Mouse (Mus musculus) erythroblast, adult 5-6 weeks (primary cell): ENCODE results near the gene Golga3. TPM values are rescaled to one million over a fixed set of nuclear protein-coding genes. Genes with fewer than 3 reads are reported as not detected.

Experiments
- ATAC-seq: replicated peaks from 2 replicates; pipeline ENCODE4 v1.8.0; 2016; ENCODE audit warnings: moderate number of reproducible peaks, mild to moderate bottlenecking, moderate TSS enrichment, inconsistent platforms; ENCODE audit not compliant: poor library complexity, low FRiP score, severe bottlenecking
- total RNA-seq, 2 experiments: library from RNA; stranded (forward) in 1 of 2; stranded (reverse) in 1 of 2; fragments of 150-400 nt in 1 of 2; fragments of 200-764, 138-1000 nt in 1 of 2; gene quantifications; 2 replicates each; pipeline versions ENCODE4 v1.2.3 to v1.2.4; 2015 to 2017; ENCODE audit warnings: low replicate concordance in 2 of 2

Golga3 gene
- total RNA-seq (2015; ENCODE audit: low replicate concordance): 5.6 and 11.1 TPM in 2 replicates
- total RNA-seq (2017; ENCODE audit: low replicate concordance): 18.4 and 19.8 TPM in 2 replicates

DNA sequence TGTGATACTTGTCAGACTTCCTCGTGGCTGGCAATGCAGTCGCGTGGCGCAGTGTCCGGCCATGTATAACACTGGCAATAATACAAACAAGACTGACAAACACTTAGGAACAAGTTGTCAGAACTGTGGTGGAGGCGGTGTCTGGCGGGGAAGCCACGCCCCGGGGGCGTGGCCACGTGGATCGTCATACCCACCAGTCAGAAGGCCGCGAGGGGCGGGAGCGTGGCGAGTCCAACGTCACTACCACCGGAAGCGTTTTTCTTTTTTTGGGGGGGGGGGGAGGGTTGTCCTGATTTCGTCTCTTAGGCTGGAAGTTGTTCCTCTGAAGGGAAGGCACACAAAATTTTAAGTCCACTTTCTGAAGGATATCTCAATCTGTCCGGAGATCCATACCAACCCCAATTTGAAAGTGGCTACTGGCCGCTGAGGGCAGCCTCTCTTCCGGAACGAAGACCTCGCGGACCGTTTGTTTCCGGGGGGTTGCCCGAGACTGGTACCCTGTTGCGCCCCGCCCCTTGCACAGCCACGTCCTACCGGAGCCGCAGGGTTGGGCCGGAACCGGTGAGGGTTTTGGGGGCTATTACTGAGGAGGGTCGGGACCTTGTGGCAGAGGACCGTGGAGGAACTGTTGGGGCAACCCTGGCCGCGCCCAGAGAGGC, at the start of gene Golga3:
Gene Golga3 (plus strand): TSS at position 340 of the 659 bp plus-strand sequence.
- peak; percentile 91 for ATAC-seq

DNA sequence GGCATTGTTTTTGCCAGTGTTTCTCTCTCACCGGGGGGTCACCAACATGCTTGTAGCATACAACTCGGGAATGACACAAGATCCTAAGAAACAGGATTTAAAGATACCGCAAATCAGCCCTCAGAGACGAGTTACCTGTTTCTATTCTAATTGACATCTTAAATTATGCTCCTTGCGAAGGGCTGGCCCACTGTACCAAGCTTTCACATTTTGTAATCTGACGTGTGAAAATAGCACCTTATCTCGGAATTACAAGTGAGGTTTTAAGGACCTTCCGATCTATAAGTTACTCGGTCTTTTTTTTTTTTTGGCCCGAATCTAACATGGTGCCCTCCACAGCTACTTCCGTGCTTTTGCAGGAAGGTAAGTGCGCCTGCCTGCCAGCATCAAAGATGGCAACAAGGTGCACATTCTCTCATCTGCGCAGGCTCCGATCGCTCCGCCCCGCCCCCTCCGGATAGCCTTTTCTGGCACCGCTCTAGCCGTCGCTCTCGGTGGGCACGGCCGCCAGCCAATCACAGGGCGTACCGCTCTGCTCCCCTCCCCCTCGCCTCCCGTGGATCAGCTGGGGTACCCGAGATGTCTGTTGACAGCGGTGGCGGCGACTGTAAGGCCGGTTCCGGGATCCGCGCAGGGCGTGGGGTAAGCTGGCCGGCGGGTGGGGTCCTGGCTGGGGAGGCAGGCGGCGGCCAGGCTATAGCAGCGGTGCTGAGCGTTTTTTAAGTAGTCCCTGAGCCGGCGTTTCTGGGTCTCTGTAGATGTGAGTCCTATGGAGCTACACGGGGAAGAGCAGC, 41.0 kb upstream of the Golga3 start, which contains the start of gene Chfr:
Gene Chfr (plus strand): TSS at position 550 of the 794 bp plus-strand sequence.
- ATAC-seq: peak; percentile 99

DNA sequence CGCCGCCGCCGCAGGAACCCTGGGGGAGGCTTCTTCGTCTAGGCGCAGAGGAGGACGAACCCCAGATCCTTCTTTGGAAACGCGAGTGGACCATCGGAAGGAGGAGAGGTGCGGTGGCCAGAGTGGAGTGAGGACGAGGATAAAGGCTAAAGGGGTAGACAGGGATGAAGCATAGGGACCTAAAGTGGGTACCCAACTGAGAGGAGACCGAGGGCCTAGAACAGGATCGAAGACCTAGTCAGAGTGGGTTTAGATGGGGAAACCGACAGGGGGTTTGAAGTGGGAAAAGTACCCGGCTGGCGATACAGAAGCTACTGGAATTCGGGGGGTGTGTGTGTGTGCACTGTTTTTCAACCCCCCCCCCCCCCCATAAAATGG, 40.4 kb upstream of the Golga3 start:
- ATAC-seq: no peak; the same call in 1 of the 2 replicates

DNA sequence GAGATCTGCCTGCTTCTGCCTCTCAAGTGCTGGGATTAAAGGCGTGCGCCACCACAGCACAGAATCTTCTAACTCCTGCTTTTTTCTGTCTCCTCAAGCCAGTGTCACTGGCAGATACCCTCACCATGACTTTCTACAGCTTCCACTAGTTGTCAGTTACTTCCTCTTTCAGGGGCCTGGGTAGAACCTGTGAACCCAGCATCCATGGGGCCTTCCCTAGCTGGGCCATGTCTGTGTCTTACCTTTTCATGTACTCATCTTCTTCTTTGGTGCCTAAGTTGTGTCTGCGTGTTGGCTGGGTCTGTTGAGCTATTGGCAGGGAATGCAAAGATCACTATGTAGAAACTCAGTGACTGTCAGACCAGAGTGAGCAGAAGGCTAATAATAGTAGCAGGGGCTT, 38.7 kb upstream of the Golga3 start:
- ATAC-seq: no peak

DNA sequence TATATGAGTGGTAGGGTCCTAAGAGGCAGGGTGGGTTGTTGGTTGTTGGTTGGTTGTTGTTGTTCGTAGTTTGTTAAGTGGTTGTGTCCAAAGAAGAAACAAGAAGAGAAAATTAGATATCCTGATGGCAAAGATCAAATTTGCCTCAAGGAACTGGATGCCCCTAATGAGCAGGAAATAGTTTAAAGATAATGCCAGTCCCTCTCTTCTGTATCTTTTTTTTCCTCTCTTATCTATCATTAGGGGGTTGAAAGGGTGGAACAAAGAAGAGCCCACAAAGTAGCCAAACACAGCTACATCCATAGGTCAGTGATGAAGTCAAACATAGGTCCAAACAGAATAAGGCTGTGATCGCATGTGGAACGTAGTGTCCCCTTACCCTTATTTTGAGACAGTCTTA, 37.2 kb upstream of the Golga3 start:
- ATAC-seq: no peak

DNA sequence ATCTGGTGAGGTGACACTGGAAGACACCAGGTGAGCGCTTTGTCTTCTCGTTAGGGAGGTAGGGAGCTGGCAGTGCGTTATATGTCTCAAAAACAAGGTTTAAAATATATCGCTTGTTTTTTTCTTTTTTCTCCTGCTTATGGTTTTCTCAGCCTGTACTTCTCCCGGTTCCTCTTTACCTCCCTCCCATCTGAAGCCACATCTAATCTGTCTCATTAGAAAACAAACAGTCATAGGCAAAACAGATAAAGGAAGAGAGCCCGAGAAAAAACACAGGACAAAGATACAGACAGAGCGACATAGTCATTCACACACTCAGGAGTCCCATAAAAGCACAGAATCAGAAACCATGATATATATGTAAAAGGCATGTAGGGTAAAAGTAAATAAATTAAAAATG, 36.1 kb upstream of the Golga3 start:
- no peak for ATAC-seq

DNA sequence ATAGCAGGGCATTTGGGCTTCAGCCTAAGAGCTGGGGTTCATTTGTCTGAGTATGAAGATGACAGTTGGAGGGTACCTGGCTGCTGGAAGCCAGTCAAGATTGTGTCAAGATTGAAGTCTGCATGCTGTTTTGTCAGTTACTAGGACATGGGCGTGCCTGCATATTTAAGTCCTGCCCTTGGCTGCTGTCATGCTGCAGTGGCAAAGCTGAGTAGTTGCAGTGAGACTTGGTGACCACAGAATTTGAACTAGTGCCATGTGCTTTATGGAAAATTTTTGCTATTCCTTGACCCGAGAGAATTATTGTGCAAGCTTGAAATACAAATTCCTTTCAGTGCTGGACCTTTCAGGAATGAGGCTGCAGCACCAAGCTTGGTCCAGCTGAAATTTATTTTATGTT, 34.2 kb upstream of the Golga3 start:
- no peak for ATAC-seq

DNA sequence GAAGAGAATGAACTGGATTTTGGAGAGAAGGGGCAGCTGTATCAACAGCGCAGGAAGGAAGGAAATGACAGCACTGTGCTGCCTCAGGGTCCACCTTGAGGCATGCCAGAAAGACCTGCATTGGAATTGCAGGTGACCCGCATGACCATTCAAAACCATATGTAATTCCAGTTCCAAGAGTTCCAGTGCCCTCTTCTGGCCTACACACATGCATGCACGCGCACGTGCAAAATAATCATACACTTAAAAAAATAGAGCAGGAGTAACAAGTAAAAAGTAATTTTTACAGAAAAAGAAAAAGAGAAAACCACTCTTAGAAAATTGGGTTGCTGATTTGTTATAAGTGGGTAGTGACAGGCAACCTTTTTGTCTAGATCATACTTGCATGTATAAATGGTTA, 33.5 kb upstream of the Golga3 start:
- ATAC-seq: no peak

DNA sequence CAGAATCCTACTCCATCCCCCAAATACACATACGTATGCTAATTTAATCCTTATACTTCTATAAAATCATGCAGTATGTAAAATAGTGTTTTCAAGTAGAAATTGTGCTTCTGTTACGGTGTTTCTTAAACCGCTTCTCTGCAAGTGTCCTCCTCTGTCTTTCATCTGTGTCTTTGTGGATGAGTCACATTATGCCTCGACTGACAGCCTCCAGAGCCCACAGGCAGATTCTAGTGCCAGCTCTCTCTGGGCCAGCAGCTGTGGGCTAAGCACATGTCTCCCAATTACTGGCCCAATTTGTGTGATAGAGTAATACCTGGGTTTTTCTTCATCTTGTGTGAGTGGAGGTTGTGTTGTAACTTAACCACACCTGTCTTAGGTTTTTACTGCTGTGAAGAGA, 7.1 kb upstream of the Golga3 start:
- no peak for ATAC-seq

DNA sequence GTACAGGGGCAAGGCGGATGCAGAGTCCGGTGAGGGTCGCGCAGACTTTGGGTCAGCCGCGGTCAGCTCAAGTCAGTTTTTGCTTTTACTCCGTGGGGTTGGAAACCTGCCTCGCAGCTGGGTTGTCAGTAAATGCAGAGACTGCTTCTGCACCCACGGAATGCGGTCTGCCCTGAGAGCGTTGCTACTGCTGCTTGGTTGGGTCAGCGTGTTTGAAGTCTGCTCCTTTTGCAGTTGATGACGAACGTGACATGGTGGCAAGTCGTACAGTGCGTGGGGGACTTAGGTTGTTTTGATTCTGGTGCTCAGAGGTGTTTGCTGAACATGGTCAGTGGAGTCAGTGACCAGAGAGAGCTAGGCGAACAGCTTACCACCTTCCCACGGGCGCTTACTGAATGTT, 520 bp downstream of the Golga3 start:
- peak; percentile 37 for ATAC-seq

DNA sequence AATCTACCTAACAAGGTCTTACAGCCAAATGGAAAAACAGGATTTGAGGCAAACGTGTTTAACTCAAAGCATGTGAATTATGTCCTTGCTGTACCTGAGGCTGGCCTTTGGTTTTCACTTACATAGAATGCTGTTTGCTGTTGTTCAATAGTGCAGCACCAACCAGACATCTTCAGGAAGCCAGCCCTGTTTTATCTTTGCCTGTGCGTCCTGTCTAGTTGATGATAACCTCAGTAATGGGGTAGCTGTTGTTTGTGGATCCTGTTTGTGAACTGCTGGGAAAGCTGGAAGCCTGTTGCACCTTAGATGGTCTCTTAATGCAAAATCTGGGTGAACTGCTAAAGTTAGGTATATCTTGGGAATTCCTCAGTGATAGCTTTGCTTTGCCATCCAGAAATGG, 2.1 kb downstream of the Golga3 start:
- no peak for ATAC-seq

DNA sequence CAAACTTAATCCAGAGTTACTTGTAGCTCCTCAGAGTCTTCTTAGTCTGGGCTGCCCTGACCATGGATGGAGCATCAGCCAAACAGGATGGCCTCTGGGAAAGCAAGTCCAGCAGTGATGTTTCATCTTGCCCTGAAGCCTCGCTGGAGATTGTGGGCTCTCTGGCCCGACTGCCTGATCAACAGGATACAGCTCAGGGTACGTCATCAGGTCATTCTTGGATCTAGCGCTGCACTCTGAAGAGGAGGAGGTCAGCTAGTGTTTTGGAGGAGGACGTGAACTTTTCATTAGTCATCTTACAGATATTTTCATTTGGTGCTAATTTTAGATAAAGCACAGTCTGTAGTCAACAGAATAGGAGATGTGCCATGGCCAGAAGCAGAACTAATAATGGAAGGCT, 5.2 kb downstream of the Golga3 start:
- ATAC-seq: no peak

DNA sequence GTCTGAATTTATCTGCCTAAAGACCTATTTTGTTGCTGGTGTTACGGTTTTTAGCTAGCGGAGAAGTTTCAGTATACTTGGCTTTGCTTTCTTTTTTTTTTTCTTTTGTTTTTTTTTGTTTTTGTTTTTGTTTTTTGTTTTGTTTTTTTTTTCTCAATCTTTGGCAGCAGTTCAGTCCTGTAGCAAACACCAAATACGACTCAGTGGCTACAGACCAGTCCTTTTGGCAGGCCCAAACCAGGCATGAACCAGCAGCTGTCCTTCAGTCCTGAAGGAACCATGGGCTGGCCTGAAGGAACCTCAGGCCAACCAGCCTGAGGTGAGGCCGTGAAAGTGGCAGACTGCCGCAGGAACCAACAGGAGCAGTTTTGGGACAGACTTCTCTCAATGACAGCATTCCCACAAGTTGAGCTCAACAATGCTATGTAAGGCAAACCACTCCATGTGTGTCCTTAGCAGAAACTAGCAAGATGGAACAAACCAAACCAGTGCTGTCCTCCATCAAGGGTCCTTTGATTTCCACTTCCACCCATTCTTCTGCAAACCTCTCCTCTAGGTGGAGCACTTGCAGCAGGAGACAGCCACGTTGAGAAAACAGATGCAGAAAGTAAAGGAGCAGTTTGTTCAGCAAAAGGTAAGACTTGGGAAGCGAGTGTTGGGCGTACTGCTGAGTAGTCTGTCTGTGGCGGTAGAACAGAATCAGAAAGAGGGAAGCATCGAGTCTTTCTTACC, 26.8 kb downstream of the Golga3 start:
- ATAC-seq: peak; percentile 58; the same call in 1 of the 2 replicates

DNA sequence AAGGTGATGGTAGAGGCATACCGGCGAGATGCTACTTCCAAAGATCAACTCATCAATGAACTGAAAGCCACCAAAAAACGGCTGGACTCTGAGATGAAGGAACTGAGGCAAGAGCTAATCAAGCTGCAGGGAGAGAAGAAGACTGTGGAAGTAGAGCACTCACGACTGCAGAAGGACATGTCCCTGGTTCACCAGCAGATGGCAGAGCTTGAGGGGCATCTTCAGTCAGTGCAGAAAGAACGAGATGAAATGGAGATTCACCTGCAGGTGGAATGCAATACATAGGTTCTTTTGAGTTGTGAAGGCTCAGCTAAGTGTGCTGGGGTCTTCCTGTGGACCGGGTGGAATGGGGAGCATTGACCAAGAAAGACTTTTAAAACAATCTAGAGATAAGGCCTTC, 28.3 kb downstream of the Golga3 start:
- no peak for ATAC-seq

DNA sequence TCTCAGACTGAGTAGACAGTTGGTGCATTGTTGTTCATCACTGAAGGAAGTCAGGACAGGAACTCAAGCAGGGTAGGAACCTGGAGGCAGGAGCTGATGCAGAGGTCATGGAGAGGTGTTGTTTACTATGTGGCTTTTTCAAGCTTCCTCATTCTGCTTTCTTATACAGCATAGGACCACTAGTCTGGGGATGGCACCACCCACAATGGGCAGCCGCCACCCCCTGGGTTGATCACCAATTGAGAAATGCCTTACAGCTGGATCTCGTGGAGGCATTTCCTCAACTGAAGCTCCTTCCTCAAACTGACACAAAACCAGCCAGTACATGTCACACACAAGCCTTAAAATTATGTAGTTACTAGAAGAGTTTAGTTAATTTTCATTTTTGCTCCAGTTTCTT, 34.8 kb downstream of the Golga3 start:
- ATAC-seq: no peak

DNA sequence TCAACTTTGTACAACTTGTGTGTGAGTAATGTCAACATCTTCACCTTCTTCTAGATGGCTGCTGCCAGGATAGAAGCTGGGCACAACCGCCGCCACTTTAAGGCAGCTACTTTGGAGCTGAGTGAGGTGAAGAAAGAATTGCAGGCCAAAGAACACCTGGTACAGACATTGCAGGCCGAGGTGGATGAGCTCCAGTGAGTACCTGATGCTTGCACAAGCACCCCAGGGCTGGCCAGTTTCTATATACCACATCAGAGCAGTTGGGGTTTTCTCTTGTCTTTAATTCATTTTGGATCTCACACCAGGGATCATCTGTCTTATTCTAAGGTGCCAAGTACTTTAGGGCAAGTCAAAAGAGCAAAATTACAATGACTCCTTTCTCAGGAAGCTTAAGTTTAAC, 40.3 kb downstream of the Golga3 start:
- no peak for ATAC-seq

DNA sequence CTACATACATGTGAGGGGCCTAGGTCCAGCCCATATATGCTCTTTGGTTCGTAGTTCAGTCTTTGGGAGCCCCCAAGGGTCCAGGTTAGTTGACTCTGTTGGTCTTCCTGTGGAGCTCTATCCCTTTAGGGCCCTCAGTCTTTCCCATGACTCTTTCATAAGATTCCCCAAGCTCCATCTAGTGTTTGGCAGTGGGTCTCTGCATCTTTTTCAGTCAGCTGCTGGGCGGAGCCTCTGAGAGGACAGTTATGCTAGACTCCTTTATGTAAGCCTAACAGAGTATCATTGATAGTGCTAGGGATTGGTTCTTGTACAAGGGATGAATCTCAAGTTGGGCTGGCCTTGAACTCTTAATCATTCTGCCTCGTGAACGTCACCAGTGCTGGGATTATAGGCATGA, 43.8 kb downstream of the Golga3 start:
- ATAC-seq: no peak

DNA sequence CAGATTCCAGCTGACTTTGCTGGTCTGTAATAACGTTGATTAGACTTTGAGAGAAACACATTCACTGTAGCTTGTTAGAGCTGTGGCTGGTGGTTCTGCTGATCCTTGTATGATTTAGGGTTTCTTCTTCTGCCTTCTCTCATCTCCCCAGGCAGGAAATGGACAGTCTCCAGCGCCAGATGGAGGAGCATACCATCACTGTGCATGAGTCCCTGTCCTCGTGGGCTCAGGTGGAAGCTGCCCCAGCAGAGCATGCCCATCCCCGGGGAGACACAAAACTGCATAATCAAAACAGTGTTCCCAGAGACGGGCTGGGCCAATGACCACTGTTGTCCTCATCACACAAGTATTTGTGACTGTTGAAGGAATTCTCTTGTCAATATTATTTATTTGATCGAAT, 46.3 kb downstream of the Golga3 start:
- ATAC-seq: no peak

DNA sequence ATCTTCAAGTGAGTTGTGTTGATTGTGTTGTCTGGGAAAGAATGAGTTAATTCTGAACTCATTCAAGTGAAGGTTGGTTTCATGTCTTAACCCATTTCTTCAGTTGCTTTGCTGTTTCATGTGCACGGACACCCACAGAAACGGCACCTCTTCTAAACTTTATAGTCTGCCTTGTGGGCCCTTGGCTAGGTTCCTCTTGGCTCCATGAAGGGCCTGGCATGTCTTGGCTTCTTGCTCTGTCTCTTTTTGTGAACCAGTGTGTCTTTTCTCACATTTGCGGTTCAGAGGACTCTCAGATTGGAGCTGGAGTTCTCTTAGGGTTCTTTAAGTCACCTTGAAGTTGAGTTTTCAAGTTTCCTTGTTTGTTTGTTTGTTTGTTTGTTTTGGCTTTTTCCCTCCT, 48.6 kb downstream of the Golga3 start:
- ATAC-seq: no peak

DNA sequence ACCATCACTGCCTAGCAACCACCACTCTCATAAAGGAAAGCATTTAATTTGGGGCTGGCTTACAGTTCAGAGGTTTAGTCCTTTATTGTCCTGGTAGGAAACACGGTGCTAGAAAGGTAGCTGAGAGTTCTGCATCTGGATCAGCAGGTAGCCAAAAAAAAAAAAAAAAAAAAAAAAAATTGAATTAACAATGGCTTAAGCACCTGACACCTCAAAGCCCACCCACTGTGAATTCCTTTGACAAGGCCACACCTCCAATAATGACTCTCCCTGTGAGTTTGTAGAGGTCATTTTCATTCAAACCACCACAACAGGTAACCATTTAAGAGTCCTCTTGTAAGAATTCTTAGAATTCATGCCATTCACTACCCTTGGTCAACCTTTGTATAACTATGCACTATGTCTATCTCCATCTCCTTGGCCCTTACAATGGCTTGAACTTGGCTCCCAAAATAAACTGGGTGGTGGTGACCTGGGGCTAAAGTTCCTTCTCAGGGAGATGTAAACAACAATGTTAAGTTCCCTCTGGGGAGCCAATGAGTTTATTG, 50.9 kb downstream of the Golga3 start:
- no peak for ATAC-seq
